Mouse (Mus musculus): Measurements from ENCODE around the gene Fubp3.

DNA sequence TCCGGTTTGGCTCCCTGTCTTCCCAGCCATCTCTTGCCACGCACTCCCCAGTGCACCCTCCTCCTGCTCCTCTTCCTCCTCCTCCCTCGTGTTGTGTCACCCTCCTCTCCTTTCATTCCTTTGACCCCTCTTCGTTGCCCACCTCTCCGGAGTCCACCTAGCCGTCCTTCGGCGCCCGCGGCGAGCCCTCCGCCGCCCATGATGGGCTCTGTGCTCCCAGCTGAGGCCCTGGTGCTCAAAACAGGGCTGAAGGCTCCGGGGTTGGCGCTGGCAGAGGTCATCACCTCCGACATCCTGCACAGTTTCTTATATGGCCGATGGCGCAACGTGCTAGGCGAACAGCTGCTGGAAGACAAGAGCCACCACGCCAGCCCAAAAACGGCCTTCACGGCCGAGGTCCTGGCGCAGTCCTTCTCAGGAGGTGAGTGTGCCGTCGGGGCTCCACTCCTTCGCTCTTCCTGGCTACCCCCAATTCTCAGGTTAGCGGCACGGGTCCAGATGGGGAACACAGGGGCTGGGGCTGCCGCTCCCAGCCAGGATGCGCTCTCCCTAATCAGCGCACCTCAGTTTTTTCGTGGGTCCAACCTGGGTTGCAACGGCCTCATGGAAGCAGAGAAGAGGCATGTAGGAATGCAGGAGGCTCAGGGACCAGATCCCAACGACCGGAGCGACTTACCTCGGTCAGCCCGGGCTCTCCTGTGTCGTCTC is 67.6 kb downstream of the Fubp3 start, which contains the start of gene Prdm12:
- TF ChIP-seq CTCF (IDR thresholded peaks at IDR 0.05; ENCODE audit: borderline replicate concordance, insufficient read depth, low read depth, low read length) = no peak
- no peak for TF ChIP-seq POLR2A (IDR thresholded peaks at IDR 0.05; ENCODE audit: borderline replicate concordance, insufficient read depth, low read length)
